Mouse (Mus musculus) embryonic facial prominence, embryonic 11.5 days (tissue): ENCODE measurements around the gene Il12rb1. TPM values are rescaled to one million over a fixed set of nuclear protein-coding genes. Genes with fewer than 3 reads are reported as not detected.

Experiments
- ATAC-seq: fragments of 200-750 bp; cut with Nextera tagmentation; replicated peaks from 2 replicates; pipeline ENCODE4 v1.8.0; 2017; ENCODE audit warnings: low read depth; ENCODE audit not compliant: insufficient number of reproducible peaks, low FRiP score, low TSS enrichment
- DNase-seq: peaks from one replicate; pipeline ENCODE4 v3.0.0-alpha.2; 2015; ENCODE audit warnings: low spot score
- H3K27ac ChIP-seq: fragments of 300-500 bp; sonication (generic); replicated peaks from 2 replicates; pipeline ENCODE4 v1.5.1; 2014; ENCODE audit warnings: mild to moderate bottlenecking, low read depth, low read length, control low read depth
- H3K27me3 ChIP-seq: fragments of 300-500 bp; sonication (generic); 2 replicates; pipeline ENCODE4 v1.6.1; 2014; ENCODE audit warnings: mild to moderate bottlenecking, low read length, moderate library complexity, mixed read lengths; ENCODE audit not compliant: control insufficient read depth, insufficient read depth
- H3K36me3 ChIP-seq: fragments of 300-500 bp; sonication (generic); replicated peaks from 2 replicates; pipeline ENCODE4 v1.6.1; 2014; ENCODE audit warnings: low read depth, mild to moderate bottlenecking, low read length, moderate library complexity, mixed read lengths; ENCODE audit not compliant: control insufficient read depth, insufficient read depth
- H3K4me1 ChIP-seq: fragments of 300-500 bp; sonication (generic); 2 replicates; pipeline ENCODE4 v1.6.1; 2014; ENCODE audit warnings: low read length, mixed read lengths; ENCODE audit not compliant: control insufficient read depth, insufficient read depth
- H3K4me2 ChIP-seq: fragments of 300-500 bp; sonication (generic); 2 replicates; pipeline ENCODE4 v1.6.1; 2014; ENCODE audit warnings: low read depth, mild to moderate bottlenecking, control low read depth, low read length, moderate library complexity
- H3K4me3 ChIP-seq: fragments of 300-500 bp; sonication (generic); 2 replicates; pipeline ENCODE4 v1.5.1; 2014; ENCODE audit warnings: low read depth, low read length, control low read depth
- H3K9ac ChIP-seq: fragments of 300-500 bp; sonication (generic); replicated peaks from 2 replicates; pipeline ENCODE4 v1.6.1; 2014; ENCODE audit warnings: mild to moderate bottlenecking, control low read depth, low read length
- H3K9me3 ChIP-seq: fragments of 300-500 bp; sonication (generic); replicated peaks from 2 replicates; pipeline ENCODE4 v1.6.1; 2016; ENCODE audit warnings: mild to moderate bottlenecking, low read length, inconsistent platforms, mixed read lengths; ENCODE audit not compliant: control insufficient read depth
- WGBS: fragments of 180-500 bp; shearing (Covaris S2); extraction: QIAGEN DNeasy Blood & Tissue Kit; methylation state at CpG from one replicate; pipeline ENCODE4 v1.1.7; 2014; 5-methylcytosine and 5-hydroxymethylcytosine counted together
- polyA plus RNA-seq: library from polyadenylated mRNA; unstranded; fragments of >200 nt; fragmentation: Nextera tagmentation; extraction: Ambion mirVana; gene quantifications from 2 replicates; pipeline ENCODE4 v1.2.1, GENCODE M21; 2014

Gene Il12rb1
- polyA plus RNA-seq, 1 experiment from 2014 or later: 0.10 TPM

DNA sequence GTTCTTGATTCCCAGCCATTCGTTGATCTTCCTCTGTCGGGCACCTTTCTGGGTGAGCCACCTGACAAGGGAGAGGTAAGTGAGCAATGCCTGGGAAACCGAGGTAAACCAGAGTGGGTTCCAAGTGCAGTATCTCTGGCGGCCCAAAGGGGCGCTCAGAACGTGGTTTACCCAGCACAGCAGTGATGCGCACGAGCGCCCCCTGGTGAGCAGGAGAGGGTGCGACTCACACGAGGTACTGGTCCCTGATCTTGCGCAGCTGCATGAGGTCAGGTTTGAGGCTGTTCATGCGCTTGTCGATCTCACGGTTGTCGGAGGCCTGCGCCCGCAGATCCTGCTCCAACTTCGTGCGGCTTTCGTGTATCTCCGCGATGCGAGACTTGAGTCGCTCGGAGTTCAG is 38.9 kb upstream of the Il12rb1 start:
- peaks cover 10% of the 10 kb centered on the region for H3K36me3 ChIP-seq
- H3K4me2 ChIP-seq: no peak overlapping the region
- H3K27me3 ChIP-seq: no peaks in the 10 kb centered on the region
- H3K9ac ChIP-seq: no peak overlapping the region
- no peak; the same call in 1 of the 2 replicates for ATAC-seq
- H3K4me3 ChIP-seq: no peak overlapping the region
- no peak overlapping the region for H3K27ac ChIP-seq
- H3K9me3 ChIP-seq: no peaks in the 10 kb centered on the region
- DNase-seq: peak; percentile 98
- H3K4me1 ChIP-seq: peaks cover 3% of the 10 kb centered on the region
- WGBS: 7% methylated on average over 26 of the region's 26 CpGs

DNA sequence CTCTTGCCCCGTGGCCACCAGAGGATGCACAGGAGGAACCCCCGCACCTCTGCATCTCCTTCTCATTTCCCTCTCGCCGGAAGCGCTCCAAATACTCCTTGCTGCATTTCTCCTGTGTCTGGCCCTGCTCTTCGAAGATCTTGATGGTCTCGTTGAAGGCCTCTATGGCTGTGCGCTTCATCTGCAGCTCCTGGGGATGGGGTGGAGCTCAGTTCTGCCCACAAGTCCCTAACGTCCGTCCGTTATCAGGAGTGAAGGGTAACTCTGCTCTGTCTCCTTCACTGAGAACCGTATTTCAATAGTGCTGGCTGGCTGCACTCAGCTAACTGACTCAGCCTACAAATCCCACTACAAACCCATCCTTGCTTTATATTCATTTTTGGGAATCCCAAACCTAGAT is 38.4 kb upstream of the Il12rb1 start:
- ATAC-seq: no peak
- H3K27me3 ChIP-seq: no peaks in the 10 kb centered on the region
- H3K36me3 ChIP-seq: peaks cover 10% of the 10 kb centered on the region
- H3K4me2 ChIP-seq: no peak overlapping the region
- no peak for DNase-seq
- H3K9ac ChIP-seq: no peak overlapping the region
- H3K27ac ChIP-seq: no peak overlapping the region
- H3K4me1 ChIP-seq: peaks cover 3% of the 10 kb centered on the region
- no peak overlapping the region for H3K4me3 ChIP-seq
- H3K9me3 ChIP-seq: no peaks in the 10 kb centered on the region
- WGBS: 67% methylated on average over 12 of the region's 12 CpGs

DNA sequence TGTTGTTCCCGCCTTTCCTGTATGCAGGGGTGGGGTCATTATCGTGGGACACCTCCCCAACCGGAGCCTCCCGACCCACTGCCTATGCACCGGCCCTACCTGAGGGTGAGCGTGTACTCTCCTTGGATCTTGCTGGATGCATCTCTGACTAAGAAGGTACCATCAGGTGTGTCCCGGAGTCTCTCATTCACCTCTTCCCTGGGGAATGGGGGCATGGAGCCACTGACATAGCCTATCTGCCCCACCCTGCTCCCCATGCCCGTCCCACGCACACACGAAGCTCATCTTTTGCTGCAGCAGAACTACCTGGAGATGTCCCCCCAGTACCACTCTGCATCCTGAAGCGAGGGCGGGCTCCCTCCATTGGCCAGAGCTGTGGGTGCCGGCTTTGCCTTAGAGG is 37.5 kb upstream of the Il12rb1 start:
- WGBS: 94% methylated on average over 13 of the region's 13 CpGs
- H3K9ac ChIP-seq: no peak overlapping the region
- ATAC-seq (no peak), DNase-seq (no peak)
- H3K4me3 ChIP-seq: no peak overlapping the region
- peaks cover 10% of the 10 kb centered on the region for H3K36me3 ChIP-seq
- H3K4me1 ChIP-seq: peaks cover 3% of the 10 kb centered on the region
- H3K27me3 ChIP-seq: no peaks in the 10 kb centered on the region
- no peak overlapping the region for H3K4me2 ChIP-seq
- no peak overlapping the region for H3K27ac ChIP-seq
- H3K9me3 ChIP-seq: no peaks in the 10 kb centered on the region

DNA sequence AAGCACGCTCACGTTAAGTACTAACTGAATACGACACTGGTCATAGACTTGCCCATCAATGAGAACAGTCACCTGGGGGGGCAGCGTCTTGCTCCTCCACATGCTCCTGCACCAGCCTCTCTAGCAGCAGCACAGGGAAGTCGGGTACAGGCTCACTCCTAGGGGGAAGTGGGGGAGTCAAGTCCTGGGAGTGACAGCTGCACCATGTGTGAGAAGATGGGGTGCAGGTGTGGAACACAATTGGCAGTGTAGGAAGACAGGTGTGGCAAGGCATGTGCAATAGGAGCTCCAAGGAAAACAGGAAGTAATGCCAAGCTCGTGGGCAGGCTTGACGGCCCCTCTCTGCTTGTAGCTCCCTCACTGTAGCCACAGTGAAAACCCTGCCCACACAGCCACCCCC is 37.0 kb upstream of the Il12rb1 start:
- Histone ChIP-seq H3K4me2 (no peak overlapping the region), H3K4me1 (peaks cover 3% of the 10 kb centered on the region), H3K9me3 (no peaks in the 10 kb centered on the region), H3K4me3 (no peak overlapping the region), H3K9ac (no peak overlapping the region), H3K27me3 (no peaks in the 10 kb centered on the region), H3K36me3 (peaks cover 10% of the 10 kb centered on the region), H3K27ac (no peak overlapping the region)
- ATAC-seq (no peak), DNase-seq (no peak)
- 85% methylated on average over 7 of the region's 7 CpGs for WGBS

DNA sequence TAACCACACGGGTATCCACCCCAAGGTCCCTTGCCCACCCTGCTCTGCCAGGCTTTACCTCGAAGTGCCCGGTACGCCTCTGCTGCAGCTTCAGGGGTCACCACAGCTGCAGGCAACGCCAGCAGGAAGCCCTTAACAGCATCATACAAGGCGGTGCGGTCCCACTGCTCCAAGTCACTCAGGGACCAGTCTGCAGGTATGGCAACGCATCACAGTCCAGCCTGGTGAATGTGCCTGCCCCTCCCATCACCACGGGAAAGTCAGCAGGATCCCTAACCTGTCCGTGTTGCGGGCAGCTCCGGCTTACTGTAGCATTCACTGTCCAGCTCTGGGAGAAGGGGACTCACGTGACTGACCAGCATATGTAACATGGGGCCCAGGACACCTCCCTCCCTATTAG is 36.2 kb upstream of the Il12rb1 start:
- no peak overlapping the region for H3K27ac ChIP-seq
- peaks cover 10% of the 10 kb centered on the region for H3K36me3 ChIP-seq
- no peak overlapping the region for H3K4me2 ChIP-seq
- WGBS: 96% methylated on average over 13 of the region's 13 CpGs
- no peaks in the 10 kb centered on the region for H3K9me3 ChIP-seq
- DNase-seq (no peak), ATAC-seq (no peak)
- no peaks in the 10 kb centered on the region for H3K27me3 ChIP-seq
- no peak overlapping the region for H3K9ac ChIP-seq
- no peak overlapping the region for H3K4me3 ChIP-seq
- no peaks in the 10 kb centered on the region; the same call in 1 of the 2 replicates for H3K4me1 ChIP-seq

DNA sequence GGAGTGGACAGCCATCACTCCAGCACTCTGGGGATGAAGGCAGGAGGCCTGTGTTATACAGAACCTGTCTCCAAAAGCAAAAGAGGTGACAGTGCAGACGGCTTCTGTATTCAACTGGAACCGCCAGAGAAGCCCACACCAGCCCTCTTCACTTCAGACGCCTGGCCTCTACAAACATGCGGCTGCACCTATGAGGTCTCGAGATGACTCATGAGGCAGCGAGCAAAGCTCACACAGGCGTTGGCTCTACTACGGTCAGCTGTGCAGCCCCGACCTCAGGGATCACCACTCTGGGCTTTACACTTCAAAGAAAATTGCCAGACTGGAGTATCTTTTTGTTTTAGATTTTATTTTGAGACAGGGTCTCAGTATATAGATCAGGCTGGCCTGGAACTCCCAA is 35.4 kb upstream of the Il12rb1 start:
- WGBS: 88% methylated on average over 9 of the region's 9 CpGs
- H3K27ac ChIP-seq: no peak overlapping the region
- no peaks in the 10 kb centered on the region for H3K27me3 ChIP-seq
- no peaks in the 10 kb centered on the region; the same call in 1 of the 2 replicates for H3K4me1 ChIP-seq
- no peak overlapping the region for H3K9ac ChIP-seq
- no peaks in the 10 kb centered on the region for H3K9me3 ChIP-seq
- no peak for DNase-seq
- H3K36me3 ChIP-seq: peaks cover 10% of the 10 kb centered on the region
- no peak overlapping the region for H3K4me3 ChIP-seq
- H3K4me2 ChIP-seq: no peak overlapping the region
- no peak for ATAC-seq

DNA sequence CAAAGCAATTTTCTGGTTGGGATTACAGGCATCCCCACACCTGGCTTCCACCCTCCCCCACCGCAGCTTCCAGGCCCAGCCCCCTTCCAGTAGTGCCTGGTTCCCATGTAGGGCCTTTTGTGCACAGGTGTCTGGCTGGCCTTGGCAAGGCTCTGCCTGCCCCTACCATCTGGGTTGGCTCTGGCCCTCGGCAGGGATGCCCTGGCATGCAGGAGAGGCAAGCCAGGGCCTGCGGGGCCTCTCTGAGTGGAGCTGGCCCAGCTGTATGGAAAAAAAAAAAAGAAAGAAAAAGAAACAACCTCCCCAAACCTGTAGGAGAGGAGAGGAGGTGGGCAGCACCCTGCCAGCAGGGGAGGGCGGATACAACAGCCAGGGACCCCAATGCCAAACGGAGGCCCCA is 34.8 kb upstream of the Il12rb1 start:
- Histone ChIP-seq H3K27me3 (no peaks in the 10 kb centered on the region), H3K4me2 (no peak overlapping the region), H3K4me1 (no peaks in the 10 kb centered on the region; the same call in 1 of the 2 replicates), H3K27ac (no peak overlapping the region), H3K36me3 (peaks cover 8% of the 10 kb centered on the region), H3K9me3 (no peaks in the 10 kb centered on the region), H3K9ac (no peak overlapping the region), H3K4me3 (no peak overlapping the region)
- DNase-seq: no peak
- ATAC-seq: no peak
- WGBS: 92% methylated on average over 5 of the region's 5 CpGs

DNA sequence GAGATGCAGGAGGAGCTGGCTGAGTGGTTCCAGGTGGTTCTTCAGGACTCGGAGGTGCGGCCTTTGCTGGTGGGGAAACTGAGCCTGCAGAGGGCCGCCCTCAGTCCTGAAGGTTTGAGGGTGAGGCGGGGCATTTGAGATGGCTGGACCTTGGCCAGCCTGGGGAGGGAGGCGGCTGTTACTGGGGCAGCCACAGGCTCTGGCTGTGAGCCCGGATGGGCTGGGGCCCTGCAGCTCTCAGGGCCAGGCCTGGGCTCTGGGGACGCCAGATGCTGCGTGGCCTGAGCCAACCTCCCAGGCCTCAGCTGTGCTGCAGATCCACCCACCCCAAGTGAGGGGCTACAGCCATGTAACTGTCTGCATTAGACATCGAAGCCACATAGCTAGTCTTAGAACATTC is 34.4 kb upstream of the Il12rb1 start:
- Histone ChIP-seq H3K4me3 (0 out of 2 replicates have a peak overlapping the region, but pooled peaks have one; percentile 4), H3K36me3 (peaks cover 5% of the 10 kb centered on the region), H3K9ac (no peak overlapping the region; the same call in 1 of the 2 replicates), H3K27ac (no peak overlapping the region), H3K4me2 (no peak overlapping the region), H3K9me3 (no peaks in the 10 kb centered on the region), H3K27me3 (no peaks in the 10 kb centered on the region), H3K4me1 (no peaks in the 10 kb centered on the region; the same call in 1 of the 2 replicates)
- DNase-seq (no peak), ATAC-seq (no peak)
- 82% methylated on average over 9 of the region's 9 CpGs for WGBS
